Mouse (Mus musculus) urinary bladder, postnatal 4 days (tissue): ENCODE results near the gene Rora.

ENCODE experiments used
- DNase-seq, 2 experiments: peaks; one replicate each; pipeline ENCODE4 v3.0.0; 2021 to 2022; ENCODE audit warnings: low spot score in 2 of 2

Rora gene

DNA sequence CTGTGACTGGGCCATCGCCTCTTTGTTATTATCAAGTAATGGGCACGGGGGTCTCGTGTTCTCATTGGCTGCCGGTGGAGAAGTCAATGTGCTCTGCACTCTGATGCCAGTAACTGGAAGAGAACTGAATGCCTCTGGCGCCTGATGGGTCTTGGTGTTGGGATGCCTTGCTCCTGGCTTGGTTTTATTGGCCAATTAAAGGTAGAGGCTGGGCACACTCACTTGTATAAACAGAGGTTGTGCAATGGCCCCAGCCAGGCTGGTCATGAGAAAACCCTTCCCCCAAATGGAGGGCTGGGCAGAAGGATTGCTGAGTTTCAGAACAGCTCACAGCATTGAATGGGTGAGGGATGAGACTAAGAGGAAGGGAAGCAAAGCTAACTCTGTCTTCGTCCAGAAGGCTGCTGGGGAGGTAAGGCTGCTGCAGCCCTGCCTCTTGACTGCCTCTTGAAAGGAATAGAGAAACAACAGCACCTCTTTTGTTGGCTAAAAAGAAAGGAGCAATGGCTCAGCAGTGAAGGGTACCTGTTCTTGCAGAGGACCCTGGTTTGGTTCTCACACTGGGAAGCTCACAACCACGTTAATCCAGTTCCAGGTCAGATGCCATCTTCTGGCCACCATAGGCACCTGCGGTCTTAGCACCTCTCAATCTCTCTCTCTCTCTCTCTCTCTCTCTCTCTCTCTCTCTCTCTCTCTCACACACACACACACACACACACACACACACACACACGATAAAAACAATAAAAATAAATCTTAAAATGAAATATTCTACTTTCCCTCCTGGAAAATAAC lies 653.3 kb downstream of the Rora start:
- DNase-seq, result no peak

- no peak for DNase-seq
Observed at GRCm38 (mm10) chr9:69307974-69308373, 654.4 kb downstream of the Rora start.

- DNase-seq, result no peak
Observed at GRCm38 (mm10) chr9:69310524-69310923, 656.9 kb downstream of the Rora start.

- no peak for DNase-seq
Observed at GRCm38 (mm10) chr9:69313297-69313696, 659.7 kb downstream of the Rora start.

GRCm38 (mm10) chr9:69314451-69315210 lies 661.0 kb downstream of the Rora start:
- DNase-seq, result no peak

DNA sequence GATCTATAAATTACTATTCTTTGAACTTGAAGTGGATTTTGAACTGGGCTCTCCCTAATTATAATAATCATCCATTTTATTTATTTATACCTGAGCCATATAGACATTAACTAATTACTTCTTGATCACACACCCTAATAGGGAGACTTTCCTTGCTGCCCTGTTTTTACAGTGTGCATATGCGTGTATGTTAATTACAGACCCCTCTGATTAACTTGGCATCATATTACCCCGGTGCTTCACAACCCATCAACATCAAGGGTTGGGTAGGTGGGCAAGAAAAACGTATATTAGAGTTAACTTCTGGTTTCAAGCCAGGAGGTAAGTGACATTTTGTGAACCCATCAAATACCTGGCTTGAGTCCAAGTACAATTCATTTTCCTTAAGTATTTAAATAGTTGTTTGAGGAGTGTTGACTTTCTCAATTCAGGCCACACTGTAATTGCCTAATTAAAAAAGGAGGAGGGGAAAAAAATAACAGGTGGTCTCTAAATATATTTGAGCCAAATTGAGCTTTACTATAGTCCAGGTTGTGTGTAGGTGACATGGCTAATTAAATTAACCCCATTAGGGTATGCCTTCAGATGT lies 664.0 kb downstream of the Rora start:
- DNase-seq, result no peak

DNA sequence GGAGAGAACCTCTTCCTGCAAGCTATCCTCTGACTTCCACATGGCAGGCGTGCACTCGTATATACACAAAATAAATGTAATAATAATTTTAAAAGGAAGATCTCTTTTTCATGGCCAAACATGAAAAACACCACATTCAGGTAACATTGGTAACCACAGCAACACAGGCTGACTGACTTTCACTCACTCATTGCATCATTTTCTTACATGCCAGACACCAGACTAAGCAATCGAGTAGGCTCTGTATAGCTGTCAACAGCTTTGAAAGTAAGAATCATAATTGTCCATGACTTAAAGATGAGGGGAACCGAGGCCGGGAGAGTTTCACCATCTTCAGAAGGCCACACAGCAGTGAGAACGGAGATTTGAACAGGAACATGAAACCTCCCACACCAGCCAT lies 665.8 kb downstream of the Rora start:
- DNase-seq, result no peak

- no peak for DNase-seq
Observed at GRCm38 (mm10) chr9:69319913-69320634, 666.5 kb downstream of the Rora start.

GRCm38 (mm10) chr9:69320635-69321027 lies 667.0 kb downstream of the Rora start:
- no peak for DNase-seq

GRCm38 (mm10) chr9:69321956-69322355 lies 668.4 kb downstream of the Rora start:
- DNase-seq, result no peak

- no peak for DNase-seq
Observed at GRCm38 (mm10) chr9:69323831-69324230, 670.2 kb downstream of the Rora start.

DNA sequence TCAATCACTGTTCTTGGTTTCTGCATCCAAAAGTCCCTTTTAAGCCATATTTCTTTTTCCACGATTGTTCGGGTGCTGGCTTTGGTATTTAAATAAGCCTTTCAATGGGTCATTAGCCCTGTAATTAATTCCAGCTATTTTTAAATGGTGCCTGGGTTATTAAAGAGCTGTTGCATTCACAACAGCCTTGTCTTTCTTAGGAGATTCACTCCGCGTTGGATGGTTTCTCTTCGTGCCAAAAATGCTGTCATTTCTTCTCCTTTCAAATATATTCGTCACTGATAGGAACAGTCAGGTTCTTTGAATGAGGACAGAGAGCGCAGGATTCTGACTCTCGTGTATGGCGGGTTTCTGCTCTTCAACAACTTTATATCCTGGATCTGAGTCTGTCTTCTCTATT lies 673.5 kb downstream of the Rora start:
- no peak for DNase-seq

DNA sequence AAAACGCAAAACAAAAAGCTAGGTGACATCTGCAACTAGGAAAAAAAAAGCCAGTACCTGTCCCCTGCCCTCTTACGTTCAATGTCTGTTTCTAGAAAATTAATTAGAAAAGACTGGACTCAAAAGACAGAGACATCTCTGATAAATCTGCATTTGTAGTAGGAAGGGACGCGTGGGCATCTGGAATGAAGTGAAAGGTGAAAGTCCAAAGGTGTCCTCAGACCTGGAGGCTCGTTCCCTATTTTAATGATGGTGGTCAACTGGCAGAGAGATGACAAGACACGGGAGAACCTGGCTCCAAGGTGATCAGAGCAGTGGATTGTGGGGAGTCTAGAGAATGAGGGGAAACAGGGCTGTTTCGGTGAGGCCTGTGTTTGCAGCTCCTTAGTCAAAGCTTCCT lies 674.0 kb downstream of the Rora start:
- DNase-seq, result no peak

DNA sequence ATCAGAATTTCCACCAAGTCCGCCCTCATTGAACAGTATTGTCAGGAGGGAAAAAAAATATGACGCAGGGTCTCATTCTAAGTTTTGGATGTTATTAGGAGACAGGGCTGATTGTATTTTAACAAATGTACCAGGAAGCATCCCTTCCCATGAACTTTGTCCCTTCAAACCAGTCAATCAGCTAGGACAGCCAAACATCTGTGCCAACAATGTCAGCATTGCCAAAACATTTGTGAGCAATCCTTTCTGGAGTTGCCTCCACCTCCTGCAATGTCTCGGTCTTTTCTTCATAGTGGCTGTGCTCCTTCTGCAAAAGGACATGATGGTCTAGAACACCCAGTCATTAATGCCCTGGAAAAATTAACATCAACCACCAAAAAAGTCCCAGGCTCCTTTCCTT lies 678.2 kb downstream of the Rora start:
- no peak for DNase-seq

DNA sequence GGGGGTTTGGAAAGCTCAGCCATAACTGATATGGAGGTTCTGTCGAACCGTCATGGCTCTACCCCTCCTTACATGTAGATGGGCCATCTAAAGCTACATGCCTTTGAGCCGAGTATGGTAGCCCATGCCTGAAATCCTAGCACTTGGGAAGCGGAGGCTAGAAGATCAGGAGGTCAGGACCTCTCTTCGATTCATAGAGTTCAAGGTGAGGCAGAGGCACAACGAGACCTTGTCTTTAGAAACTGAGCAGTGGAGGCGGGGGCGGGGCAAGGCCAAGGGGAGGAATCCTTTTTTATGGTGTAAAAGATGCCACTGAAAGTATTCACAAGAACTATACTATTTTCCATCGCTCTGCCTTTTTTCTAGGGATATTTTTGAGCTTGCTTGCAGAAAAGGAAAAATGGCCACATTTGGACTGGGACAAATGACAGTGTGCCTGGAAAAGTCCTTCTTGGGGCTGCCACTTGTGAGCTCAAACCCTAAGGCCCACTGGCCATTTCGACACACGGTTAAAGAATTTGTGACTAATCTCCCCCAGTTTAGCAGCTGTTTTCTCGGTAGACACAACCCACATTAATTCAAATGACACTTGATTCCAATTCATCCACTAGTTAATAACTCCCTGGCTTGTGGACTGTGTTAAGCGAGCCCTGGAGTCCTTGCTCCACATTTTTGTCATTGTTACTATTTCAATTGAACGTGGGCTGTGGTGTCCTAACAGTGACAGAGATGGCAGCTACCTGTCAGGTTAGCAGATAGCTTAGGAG lies 679.4 kb downstream of the Rora start:
- no peak for DNase-seq

GRCm38 (mm10) chr9:69333654-69334053 lies 680.1 kb downstream of the Rora start:
- DNase-seq, result no peak

- DNase-seq, result no peak
Observed at GRCm38 (mm10) chr9:69334106-69334505, 680.5 kb downstream of the Rora start.

GRCm38 (mm10) chr9:69336063-69336462 lies 682.5 kb downstream of the Rora start:
- no peak for DNase-seq

DNA sequence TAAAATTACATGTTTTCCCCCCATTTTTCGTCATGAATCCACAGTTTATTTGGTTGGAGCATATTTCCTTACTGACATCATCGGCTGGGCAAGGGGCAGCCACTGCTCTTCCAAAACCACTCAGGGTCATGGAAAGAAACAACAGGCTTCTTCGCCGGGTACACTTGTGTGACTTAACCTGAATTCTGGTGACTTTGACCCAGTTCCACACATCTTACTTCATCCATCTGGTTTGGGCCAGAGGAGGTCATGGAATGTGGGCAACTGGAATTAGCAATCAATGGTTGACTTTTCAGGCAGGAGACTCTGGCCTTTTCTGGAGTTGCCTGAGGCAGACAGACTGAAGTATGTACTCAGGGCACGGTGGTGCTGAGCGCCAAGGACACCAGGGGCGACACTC lies 685.6 kb downstream of the Rora start:
- DNase-seq, result no peak

- DNase-seq, result no peak
Observed at GRCm38 (mm10) chr9:69339829-69340228, 686.2 kb downstream of the Rora start.

- DNase-seq, result no peak
Observed at GRCm38 (mm10) chr9:69340421-69340820, 686.8 kb downstream of the Rora start.
